Mouse (Mus musculus): ENCODE data around the gene Cwc27. TPM values are rescaled to one million over a fixed set of nuclear protein-coding genes. Genes with fewer than 3 reads are reported as not detected.

Cwc27 gene
- total and polyA plus RNA-seq, 3 experiments: 0.52 to 14.3 (median 14.2) TPM

- no peak for DNase-seq
These were observed 171.0 kb downstream of the Cwc27 start for GRCm38 (mm10) chr13:104645778-104646425.

GRCm38 (mm10) chr13:104644185-104644584, 172.8 kb downstream of the Cwc27 start:
- DNase-seq: no peak

GRCm38 (mm10) chr13:104640694-104641454, 176.1 kb downstream of the Cwc27 start:
- DNase-seq: no peak

GRCm38 (mm10) chr13:104638988-104639387, 178.0 kb downstream of the Cwc27 start:
- DNase-seq: no peak

GRCm38 (mm10) chr13:104635965-104636462, 180.9 kb downstream of the Cwc27 start:
- DNase-seq: no peak

GRCm38 (mm10) chr13:104634708-104635107, 182.2 kb downstream of the Cwc27 start:
- no peak for DNase-seq

- DNase-seq: no peak
These were observed 184.3 kb downstream of the Cwc27 start for GRCm38 (mm10) chr13:104632427-104633167.

- DNase-seq: no peak
These were observed 185.2 kb downstream of the Cwc27 start for GRCm38 (mm10) chr13:104631621-104632205.

GRCm38 (mm10) chr13:104630808-104631207, 186.1 kb downstream of the Cwc27 start:
- no peak for DNase-seq

GRCm38 (mm10) chr13:104629621-104630020, 187.3 kb downstream of the Cwc27 start:
- no peak for DNase-seq

- DNase-seq: no peak
These were observed 188.9 kb downstream of the Cwc27 start for GRCm38 (mm10) chr13:104628019-104628418.

- DNase-seq: no peak
These were observed 189.6 kb downstream of the Cwc27 start for GRCm38 (mm10) chr13:104627169-104627909.

GRCm38 (mm10) chr13:104623130-104623891, 193.6 kb downstream of the Cwc27 start:
- no peak for DNase-seq

- DNase-seq: no peak
These were observed 194.7 kb downstream of the Cwc27 start for GRCm38 (mm10) chr13:104622102-104622743.

GRCm38 (mm10) chr13:104620423-104620822, 196.5 kb downstream of the Cwc27 start:
- no peak for DNase-seq

GRCm38 (mm10) chr13:104619503-104620288, 197.2 kb downstream of the Cwc27 start:
- DNase-seq: no peak

- no peak for DNase-seq
These were observed 199.7 kb downstream of the Cwc27 start for GRCm38 (mm10) chr13:104617201-104617600.

- no peak for DNase-seq
These were observed 200.7 kb downstream of the Cwc27 start for GRCm38 (mm10) chr13:104615999-104616810.
